Mouse (Mus musculus) hindbrain, embryonic 13.5 days (tissue): Measurements from ENCODE around the gene Ppp1r14a. TPM values are rescaled to one million over a fixed set of nuclear protein-coding genes. Genes with fewer than 3 reads are reported as not detected.
A peak's percentile ranks its signal among the peaks of the same experiment; 100 is the strongest.

Experiments used
- ATAC-seq: fragments of 200-750 bp; cut with Nextera tagmentation; 2 replicates; pipeline ENCODE4 v1.8.0; 2017; ENCODE audit warnings: moderate TSS enrichment; ENCODE audit not compliant: low FRiP score
- H3K27ac ChIP-seq: fragments of 300-500 bp; sonication (generic); 2 replicates; pipeline ENCODE4 v1.5.1; 2015; ENCODE audit warnings: inconsistent platforms, mild to moderate bottlenecking, moderate library complexity
- H3K27me3 ChIP-seq: fragments of 300-500 bp; sonication (generic); 2 replicates; pipeline ENCODE4 v1.6.1; 2015; ENCODE audit warnings: mild to moderate bottlenecking, inconsistent platforms
- H3K36me3 ChIP-seq: fragments of 300-500 bp; sonication (generic); 2 replicates; pipeline ENCODE4 v1.6.1; 2015; ENCODE audit warnings: mild to moderate bottlenecking, inconsistent platforms
- H3K4me1 ChIP-seq: fragments of 300-500 bp; sonication (generic); replicated peaks from 2 replicates; pipeline ENCODE4 v1.6.1; 2015; ENCODE audit warnings: inconsistent platforms
- H3K4me2 ChIP-seq: fragments of 300-500 bp; sonication (generic); 2 replicates; pipeline ENCODE4 v1.6.1; 2015; ENCODE audit warnings: inconsistent platforms, mild to moderate bottlenecking, moderate library complexity
- H3K4me3 ChIP-seq: fragments of 300-500 bp; sonication (generic); 2 replicates; pipeline ENCODE4 v1.5.1; 2015; ENCODE audit warnings: mild to moderate bottlenecking, inconsistent platforms
- H3K9ac ChIP-seq: fragments of 300-500 bp; sonication (generic); 2 replicates; pipeline ENCODE4 v1.6.1; 2015; ENCODE audit warnings: mild to moderate bottlenecking, inconsistent platforms
- H3K9me3 ChIP-seq: fragments of 300-500 bp; sonication (generic); 2 replicates; pipeline ENCODE4 v1.6.1; 2016; ENCODE audit warnings: inconsistent platforms
- WGBS: fragments of 180-500 bp; shearing (Covaris S2); methylation state at CpG from one replicate; pipeline ENCODE4 v1.1.7; 2015; 5-methylcytosine and 5-hydroxymethylcytosine counted together
- polyA plus RNA-seq: library from polyadenylated mRNA; unstranded; fragments of >200 nt; fragmentation: Nextera tagmentation; extraction: Ambion mirVana; gene quantifications from 2 replicates; pipeline ENCODE4 v1.2.1, GENCODE M21; 2015

The Ppp1r14a gene
- polyA plus RNA-seq, 1 experiment from 2014 or later: 8.6 TPM

GRCm38 (mm10) chr7:29340838-29341237, 51.7 kb downstream of the Ppp1r14a start:
- 96% methylated on average over 8 of the region's 8 CpGs for WGBS
- Histone ChIP-seq H3K9me3 (no peaks in the 10 kb centered on the region), H3K4me3 (no peak overlapping the region)

GRCm38 (mm10) chr7:29341722-29342121, 52.6 kb downstream of the Ppp1r14a start:
- WGBS: 57% methylated on average over 12 of the region's 12 CpGs
- ATAC-seq: no peak
- H3K36me3 ChIP-seq: peaks cover 30% of the 10 kb centered on the region

More at GRCm38 (mm10) chr7:29340838-29341237, 51.7 kb downstream of the Ppp1r14a start:
- no peak overlapping the region for H3K9ac ChIP-seq
- H3K36me3 ChIP-seq: peaks cover 26% of the 10 kb centered on the region
- H3K4me1 ChIP-seq: peaks cover 16% of the 10 kb centered on the region
- no peak for ATAC-seq
- H3K27me3 ChIP-seq: no peaks in the 10 kb centered on the region
- H3K4me2 ChIP-seq: no peak overlapping the region
- no peak overlapping the region for H3K27ac ChIP-seq

GRCm38 (mm10) chr7:29342489-29343092, 53.5 kb downstream of the Ppp1r14a start:
- H3K4me1 ChIP-seq: peaks cover 28% of the 10 kb centered on the region
- H3K27ac ChIP-seq: peak overlapping the region; percentile 68
- no peak overlapping the region for H3K4me3 ChIP-seq
- no peaks in the 10 kb centered on the region for H3K9me3 ChIP-seq
- peak overlapping the region; percentile 39; the same call in 1 of the 2 replicates for H3K9ac ChIP-seq
- no peak overlapping the region for H3K4me2 ChIP-seq
- H3K27me3 ChIP-seq: no peaks in the 10 kb centered on the region
- H3K36me3 ChIP-seq: peaks cover 28% of the 10 kb centered on the region
- 43% methylated on average over 8 of the region's 8 CpGs for WGBS
- ATAC-seq: no peak

More at GRCm38 (mm10) chr7:29341722-29342121, 52.6 kb downstream of the Ppp1r14a start:
- H3K27ac ChIP-seq: peak overlapping the region; percentile 68
- H3K9ac ChIP-seq: no peak overlapping the region
- H3K4me2 ChIP-seq: no peak overlapping the region
- H3K4me1 ChIP-seq: peaks cover 23% of the 10 kb centered on the region
- H3K4me3 ChIP-seq: no peak overlapping the region
- H3K9me3 ChIP-seq: no peaks in the 10 kb centered on the region
- H3K27me3 ChIP-seq: no peaks in the 10 kb centered on the region

Other genes starting within 250 kb of the Ppp1r14a start
- gene Ryr1, start 164.1 kb upstream of the Ppp1r14a start, polyA plus RNA-seq: 8.5 and 9.8 TPM in 2 replicates
- gene Rasgrp4, start 154.5 kb upstream of the Ppp1r14a start, polyA plus RNA-seq: 0.48 and 0.68 TPM in 2 replicates
- 24.7 and 24.8 TPM in 2 replicates for gene Fam98c, start 133.1 kb upstream of the Ppp1r14a start, polyA plus RNA-seq
- gene Ggn, start 119.1 kb upstream of the Ppp1r14a start, polyA plus RNA-seq: 0.49 and 0.65 TPM in 2 replicates
- 7.1 and 8.2 TPM in 2 replicates for gene Spred3, start 118.9 kb upstream of the Ppp1r14a start, polyA plus RNA-seq
- 303 and 305 TPM in 2 replicates for gene Psmd8, start 108.6 kb upstream of the Ppp1r14a start, polyA plus RNA-seq
- gene Catsperg1, start 75.3 kb upstream of the Ppp1r14a start, polyA plus RNA-seq: 2.0 and 3.6 TPM in 2 replicates
- 0.43 and 0.57 TPM in 2 replicates for gene Kcnk6, start 56.8 kb upstream of the Ppp1r14a start, polyA plus RNA-seq
- gene Yif1b, start 51.0 kb upstream of the Ppp1r14a start, polyA plus RNA-seq: 79.0 and 79.8 TPM in 2 replicates
- gene 2200002D01Rik, start 40.8 kb upstream of the Ppp1r14a start, polyA plus RNA-seq: 1.7 and 2.1 TPM in 2 replicates
- 42.4 and 44.0 TPM in 2 replicates for gene Spint2, start 7.4 kb upstream of the Ppp1r14a start, polyA plus RNA-seq
- 187 and 197 TPM in 2 replicates for gene Dpf1, start 14.6 kb downstream of the Ppp1r14a start, polyA plus RNA-seq
- 12.6 and 13.7 TPM in 2 replicates for gene Sipa1l3, start 229.3 kb downstream of the Ppp1r14a start, polyA plus RNA-seq